Mouse (Mus musculus): ENCODE measurements around the gene Dppa2. TPM values are rescaled to one million over a fixed set of nuclear protein-coding genes. Genes with fewer than 3 reads are reported as not detected.

Dppa2 gene
- total and polyA plus RNA-seq, 2 experiments = not detected

- 84% methylated on average over 8 of the region's 8 CpGs for WGBS
- Histone ChIP-seq H3K4me3 (ENCODE audit: insufficient read depth, low read depth, low read length) (no peak overlapping the region), H3K4me1 (ENCODE audit: control insufficient read depth, insufficient read depth, low read length) (no peaks in the 10 kb centered on the region), H3K9ac (ENCODE audit: low read depth, low read length) (no peak overlapping the region), H3K36me3 (ENCODE audit: control insufficient read depth, insufficient read depth, low read length) (no peaks in the 10 kb centered on the region), H3K27ac (replicated peaks; ENCODE audit: insufficient read depth, low read depth, low read length) (no peak overlapping the region), H3K79me2 (ENCODE audit: control insufficient read depth, insufficient read depth, low read length) (no peaks in the 10 kb centered on the region), H3K27me3 (ENCODE audit: control insufficient read depth, insufficient read depth, low read length) (no peaks in the 10 kb centered on the region)
- DNase-seq (ENCODE audit: extremely low read depth, low read depth, low spot score) = no peak
- TF ChIP-seq CTCF (IDR thresholded peaks at IDR 0.05; ENCODE audit: low read depth, low read length) (no peak), POLR2A (IDR thresholded peaks at IDR 0.05; ENCODE audit: extremely low read depth, insufficient read depth, low read length) (no peak)
These were observed 20.1 kb downstream of the Dppa2 start for GRCm38 (mm10) chr16:48323602-48324345.

GRCm38 (mm10) chr16:48326903-48327302, 23.2 kb downstream of the Dppa2 start:
- H3K4me1 ChIP-seq (ENCODE audit: control insufficient read depth, insufficient read depth, low read length) = no peaks in the 10 kb centered on the region
- no peak for TF ChIP-seq POLR2A (IDR thresholded peaks at IDR 0.05; ENCODE audit: extremely low read depth, insufficient read depth, low read length)
- TF ChIP-seq CTCF (IDR thresholded peaks at IDR 0.05; ENCODE audit: low read depth, low read length) = no peak
- no peak overlapping the region for H3K9ac ChIP-seq (ENCODE audit: low read depth, low read length)
- no peaks in the 10 kb centered on the region for H3K27me3 ChIP-seq (ENCODE audit: control insufficient read depth, insufficient read depth, low read length)
- H3K79me2 ChIP-seq (ENCODE audit: control insufficient read depth, insufficient read depth, low read length) = no peaks in the 10 kb centered on the region
- no peak for DNase-seq (ENCODE audit: extremely low read depth, low read depth, low spot score)
- no peak overlapping the region for H3K4me3 ChIP-seq (ENCODE audit: insufficient read depth, low read depth, low read length)
- WGBS = 62% methylated on average over 5 of the region's 5 CpGs
- H3K36me3 ChIP-seq (ENCODE audit: control insufficient read depth, insufficient read depth, low read length) = no peaks in the 10 kb centered on the region
- no peak overlapping the region for H3K27ac ChIP-seq (replicated peaks; ENCODE audit: insufficient read depth, low read depth, low read length)

GRCm38 (mm10) chr16:48328420-48328819, 24.7 kb downstream of the Dppa2 start:
- Histone ChIP-seq H3K27ac (replicated peaks; ENCODE audit: insufficient read depth, low read depth, low read length) (no peak overlapping the region), H3K27me3 (ENCODE audit: control insufficient read depth, insufficient read depth, low read length) (no peaks in the 10 kb centered on the region), H3K36me3 (ENCODE audit: control insufficient read depth, insufficient read depth, low read length) (no peaks in the 10 kb centered on the region), H3K9ac (ENCODE audit: low read depth, low read length) (no peak overlapping the region), H3K4me3 (ENCODE audit: insufficient read depth, low read depth, low read length) (no peak overlapping the region), H3K79me2 (ENCODE audit: control insufficient read depth, insufficient read depth, low read length) (no peaks in the 10 kb centered on the region), H3K4me1 (ENCODE audit: control insufficient read depth, insufficient read depth, low read length) (no peaks in the 10 kb centered on the region)
- WGBS = 89% methylated on average over 2 of the region's 2 CpGs
- TF ChIP-seq POLR2A (IDR thresholded peaks at IDR 0.05; ENCODE audit: extremely low read depth, insufficient read depth, low read length) = no peak
- TF ChIP-seq CTCF (IDR thresholded peaks at IDR 0.05; ENCODE audit: low read depth, low read length) = no peak
- DNase-seq (ENCODE audit: extremely low read depth, low read depth, low spot score) = no peak

GRCm38 (mm10) chr16:48331822-48332221, 28.1 kb downstream of the Dppa2 start:
- Histone ChIP-seq H3K79me2 (ENCODE audit: control insufficient read depth, insufficient read depth, low read length) (no peaks in the 10 kb centered on the region), H3K9ac (ENCODE audit: low read depth, low read length) (no peak overlapping the region), H3K4me3 (ENCODE audit: insufficient read depth, low read depth, low read length) (no peak overlapping the region), H3K27ac (replicated peaks; ENCODE audit: insufficient read depth, low read depth, low read length) (no peak overlapping the region), H3K27me3 (ENCODE audit: control insufficient read depth, insufficient read depth, low read length) (no peaks in the 10 kb centered on the region), H3K4me1 (ENCODE audit: control insufficient read depth, insufficient read depth, low read length) (no peaks in the 10 kb centered on the region), H3K36me3 (ENCODE audit: control insufficient read depth, insufficient read depth, low read length) (no peaks in the 10 kb centered on the region)
- no peak for DNase-seq (ENCODE audit: extremely low read depth, low read depth, low spot score)
- WGBS = 80% methylated on average over 3 of the region's 3 CpGs
- TF ChIP-seq POLR2A (IDR thresholded peaks at IDR 0.05; ENCODE audit: extremely low read depth, insufficient read depth, low read length) (no peak), CTCF (IDR thresholded peaks at IDR 0.05; ENCODE audit: low read depth, low read length) (no peak)

GRCm38 (mm10) chr16:48335326-48335725, 31.6 kb downstream of the Dppa2 start:
- Histone ChIP-seq H3K4me1 (ENCODE audit: control insufficient read depth, insufficient read depth, low read length) (no peaks in the 10 kb centered on the region), H3K27me3 (ENCODE audit: control insufficient read depth, insufficient read depth, low read length) (no peaks in the 10 kb centered on the region), H3K36me3 (ENCODE audit: control insufficient read depth, insufficient read depth, low read length) (no peaks in the 10 kb centered on the region), H3K79me2 (ENCODE audit: control insufficient read depth, insufficient read depth, low read length) (no peaks in the 10 kb centered on the region), H3K4me3 (ENCODE audit: insufficient read depth, low read depth, low read length) (no peak overlapping the region), H3K27ac (replicated peaks; ENCODE audit: insufficient read depth, low read depth, low read length) (no peak overlapping the region), H3K9ac (ENCODE audit: low read depth, low read length) (no peak overlapping the region)
- WGBS = 83% methylated on average over 4 of the region's 4 CpGs
- TF ChIP-seq CTCF (IDR thresholded peaks at IDR 0.05; ENCODE audit: low read depth, low read length) (no peak), POLR2A (IDR thresholded peaks at IDR 0.05; ENCODE audit: extremely low read depth, insufficient read depth, low read length) (no peak)
- DNase-seq (ENCODE audit: extremely low read depth, low read depth, low spot score) = no peak

GRCm38 (mm10) chr16:48344193-48344592, 40.5 kb downstream of the Dppa2 start:
- 76% methylated on average over 2 of the region's 2 CpGs for WGBS
- no peak overlapping the region for H3K4me3 ChIP-seq (ENCODE audit: insufficient read depth, low read depth, low read length)
- no peak for DNase-seq (ENCODE audit: extremely low read depth, low read depth, low spot score)
- H3K4me1 ChIP-seq (ENCODE audit: control insufficient read depth, insufficient read depth, low read length) = no peaks in the 10 kb centered on the region
- no peak overlapping the region for H3K27ac ChIP-seq (replicated peaks; ENCODE audit: insufficient read depth, low read depth, low read length)
- no peaks in the 10 kb centered on the region for H3K36me3 ChIP-seq (ENCODE audit: control insufficient read depth, insufficient read depth, low read length)
- TF ChIP-seq POLR2A (IDR thresholded peaks at IDR 0.05; ENCODE audit: extremely low read depth, insufficient read depth, low read length) (no peak), CTCF (IDR thresholded peaks at IDR 0.05; ENCODE audit: low read depth, low read length) (no peak)
- H3K27me3 ChIP-seq (ENCODE audit: control insufficient read depth, insufficient read depth, low read length) = no peaks in the 10 kb centered on the region
- H3K9ac ChIP-seq (ENCODE audit: low read depth, low read length) = no peak overlapping the region
- no peaks in the 10 kb centered on the region for H3K79me2 ChIP-seq (ENCODE audit: control insufficient read depth, insufficient read depth, low read length)
